Comparison of ENCODE assay signal across 11 mouse cellular contexts in genomic region chr10:118545966-118546365, GRCm38 (mm10).
DNase-seq lines count a peak whose midpoint lies in the region; ATAC-seq and TF ChIP-seq lines count a peak whose summit lies in the region.
"Had no signal": no experiment of that assay in that cellular context is flagged by ENCODE, and none has a peak within 500 bp of the region (broad histone marks: within the 10 kb centered on the region; RNA-seq: fewer than 3 reads in every experiment).

No protein-coding gene starts in this region.

- TF ChIP-seq EP300 in liver, postnatal 0 days (IDR thresholded peaks at IDR 0.05; ENCODE audit: low read depth): no peak

- H3K36me3 ChIP-seq in liver, postnatal 0 days (replicated peaks; ENCODE audit: insufficient read depth, low read length): no peaks in the 10 kb centered on the region
- H3K36me3 ChIP-seq: heart, embryonic 13.5 days had no signal

- H3K4me1 ChIP-seq in liver, postnatal 0 days (ENCODE audit: insufficient read depth): no peaks in the 10 kb centered on the region
- H3K4me1 ChIP-seq: heart, embryonic 13.5 days had no signal

- H3K27me3 ChIP-seq in liver, postnatal 0 days (ENCODE audit: insufficient read depth, low read length): no peaks in the 10 kb centered on the region
- H3K27me3 ChIP-seq: heart, embryonic 13.5 days had no signal

- ATAC-seq in liver, postnatal 0 days: no peak
- ATAC-seq: midbrain, embryonic 16.5 days had no signal

- no peak overlapping the region for H3K27ac ChIP-seq in liver, postnatal 0 days (ENCODE audit: low read depth)
- H3K27ac ChIP-seq: heart, embryonic 13.5 days had no signal

- H3K4me2 ChIP-seq in liver, postnatal 0 days (ENCODE audit: low read depth, low read length): no peak overlapping the region
- H3K4me2 ChIP-seq: heart, embryonic 13.5 days had no signal

- no peaks in the 10 kb centered on the region for H3K9me3 ChIP-seq in liver, postnatal 0 days (ENCODE audit: low read length)

- H3K9ac ChIP-seq in liver, postnatal 0 days (replicated peaks): no peak overlapping the region
- H3K9ac ChIP-seq: heart, embryonic 13.5 days had no signal

- peak; percentile 56 for TF ChIP-seq CTCF in liver, postnatal 0 days (IDR thresholded peaks at IDR 0.05; ENCODE audit: low read depth)

- DNase-seq in cerebellum, postnatal 14 days: peak; percentile 45 to 53
- no peak for DNase-seq in cerebellum, postnatal 36 days
- DNase-seq in liver, postnatal 0 days: no peak
- DNase-seq in liver: no peak
- DNase-seq in R1 (ENCODE audit: low read depth, low spot score): peak; percentile 23
- peak; percentile 17 for DNase-seq in mesoderm, embryonic 11.5 days (ENCODE audit: low read depth, low spot score)
- DNase-seq in gastrocnemius, postnatal 10 days: no peak
- no peak for DNase-seq in spleen, adult 18-20 months
- DNase-seq: layer of hippocampus, postnatal 36 days had no signal

- H3K4me3 ChIP-seq in liver, postnatal 0 days (ENCODE audit: low read depth, low read length): no peak overlapping the region
- H3K4me3 ChIP-seq: heart, embryonic 13.5 days had no signal

- 3% methylated on average over 1 of the region's 1 CpGs for WGBS in liver, postnatal 0 days (ENCODE audit: insufficient replicate concordance)

Comparison
In these comparisons a context has a peak if more than half of its experiments do, and no peak if none do; other contexts are left out.
1. DNase-seq: peak in cerebellum, postnatal 14 days (2 of 2), R1 (single experiment) and mesoderm, embryonic 11.5 days (single experiment); none in cerebellum, postnatal 36 days (0 of 2), liver, postnatal 0 days (single experiment), liver (single experiment), gastrocnemius, postnatal 10 days (single experiment) and spleen, adult 18-20 months (0 of 2).